ENCODE assay signal across 17 mouse cellular contexts in the genomic region with DNA sequence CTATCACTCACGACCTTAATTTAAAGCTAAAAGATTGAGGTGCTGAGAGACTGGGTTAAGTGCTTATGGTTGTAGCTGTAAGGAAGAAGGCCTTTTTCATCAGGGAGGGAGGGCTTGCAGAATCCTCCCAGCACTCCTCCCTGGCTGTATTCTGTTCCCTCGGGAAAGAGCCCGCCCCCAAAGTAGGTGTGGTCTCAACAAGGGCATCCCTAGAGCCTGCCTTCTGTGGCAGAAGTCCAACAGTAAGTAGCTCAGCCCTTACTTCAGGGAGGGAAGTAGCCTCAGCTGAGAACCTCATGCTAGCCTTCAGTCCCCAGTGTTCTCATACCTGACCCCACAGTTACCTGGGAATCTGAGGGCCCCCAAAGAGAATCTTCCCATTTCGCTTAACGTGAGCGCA. TPM values are rescaled to one million over a fixed set of nuclear protein-coding genes. Genes with fewer than 3 reads are reported as not detected.
DNase-seq lines count a peak whose midpoint lies in the region; ATAC-seq and TF ChIP-seq lines count a peak whose summit lies in the region.
"Had no signal": no experiment of that assay in that cellular context is flagged by ENCODE, and none has a peak within 500 bp of the region (broad histone marks: within the 10 kb centered on the region; RNA-seq: fewer than 3 reads in every experiment).

No protein-coding gene starts in this region.

- H3K4me1 ChIP-seq in forebrain, embryonic 14.5 days (ENCODE audit: control insufficient read depth, insufficient read depth, low read length), result peaks cover 7% of the 10 kb centered on the region
- H3K4me1 ChIP-seq in forebrain, embryonic 11.5 days (replicated peaks; ENCODE audit: control insufficient read depth, insufficient read depth, low read length), result peaks cover 10% of the 10 kb centered on the region; the same call in 1 of the 2 replicates
- H3K4me1 ChIP-seq in stomach, postnatal 0 days (replicated peaks; ENCODE audit: control insufficient read depth, insufficient read depth), result no peaks in the 10 kb centered on the region

- H3K9ac ChIP-seq in forebrain, embryonic 14.5 days (ENCODE audit: low read length), result no peak overlapping the region
- no peak overlapping the region for H3K9ac ChIP-seq in forebrain, embryonic 11.5 days (ENCODE audit: low read length)
- H3K9ac ChIP-seq in stomach, postnatal 0 days (ENCODE audit: low read length), result no peak overlapping the region
- H3K9ac ChIP-seq: forebrain, postnatal 0 days; hindbrain, embryonic 13.5 days had no signal

- H3K27me3 ChIP-seq in forebrain, embryonic 14.5 days (replicated peaks; ENCODE audit: control insufficient read depth, insufficient read depth, low read length), result no peaks in the 10 kb centered on the region
- no peaks in the 10 kb centered on the region for H3K27me3 ChIP-seq in forebrain, embryonic 11.5 days (ENCODE audit: control insufficient read depth, insufficient read depth, low read length)
- no peaks in the 10 kb centered on the region for H3K27me3 ChIP-seq in stomach, postnatal 0 days (ENCODE audit: control insufficient read depth, insufficient read depth, low read length)
- H3K27me3 ChIP-seq: hindbrain, embryonic 13.5 days had no signal

- WGBS in forebrain, embryonic 14.5 days, result 58% methylated on average over 6 of the region's 6 CpGs
- WGBS in forebrain, embryonic 11.5 days, result 61% methylated on average over 6 of the region's 6 CpGs
- 54% methylated on average over 6 of the region's 6 CpGs for WGBS in stomach, postnatal 0 days

- no peaks in the 10 kb centered on the region for H3K9me3 ChIP-seq in forebrain, embryonic 14.5 days (replicated peaks; ENCODE audit: control insufficient read depth, low read length)
- H3K9me3 ChIP-seq in forebrain, embryonic 11.5 days (ENCODE audit: control insufficient read depth, low read length), result no peaks in the 10 kb centered on the region
- H3K9me3 ChIP-seq in stomach, postnatal 0 days (ENCODE audit: control insufficient read depth, low read length), result no peaks in the 10 kb centered on the region
- H3K9me3 ChIP-seq: hindbrain, embryonic 13.5 days had no signal

- no peaks in the 10 kb centered on the region for H3K36me3 ChIP-seq in forebrain, embryonic 14.5 days (ENCODE audit: control insufficient read depth, insufficient read depth, low read length)
- no peaks in the 10 kb centered on the region for H3K36me3 ChIP-seq in forebrain, embryonic 11.5 days (ENCODE audit: control insufficient read depth, insufficient read depth, low read length)
- H3K36me3 ChIP-seq in stomach, postnatal 0 days (ENCODE audit: control insufficient read depth, insufficient read depth, low read length), result no peaks in the 10 kb centered on the region
- H3K36me3 ChIP-seq: hindbrain, embryonic 13.5 days had no signal

- H3K4me2 ChIP-seq in forebrain, embryonic 14.5 days (ENCODE audit: low read length), result no peak overlapping the region
- no peak overlapping the region for H3K4me2 ChIP-seq in forebrain, embryonic 11.5 days (ENCODE audit: low read depth, low read length, severe bottlenecking)
- H3K4me2 ChIP-seq in stomach, postnatal 0 days (replicated peaks; ENCODE audit: low read depth), result no peak overlapping the region

- ATAC-seq in forebrain, embryonic 14.5 days, result no peak
- no peak for ATAC-seq in forebrain, embryonic 11.5 days (replicated peaks; ENCODE audit: low FRiP score)
- ATAC-seq in stomach, postnatal 0 days (ENCODE audit: low FRiP score, low TSS enrichment), result peak; percentile 67; the same call in 1 of the 2 replicates
- ATAC-seq in megakaryocyte-erythroid progenitor cell, adult 5-6 weeks (replicated peaks; ENCODE audit: low FRiP score, low TSS enrichment, poor library complexity, severe bottlenecking), result no peak
- ATAC-seq: forebrain, postnatal 0 days had no signal

- no peak for TF ChIP-seq EP300 in stomach, postnatal 0 days (optimal IDR thresholded peaks at IDR 0.05)

- peak; percentile 44 for DNase-seq in forebrain, embryonic 14.5 days (ENCODE audit: low spot score)
- no peak for DNase-seq in forebrain, embryonic 11.5 days (ENCODE audit: low spot score)
- DNase-seq in lung, postnatal 10 days, result peak; percentile 35
- DNase-seq in lung, postnatal 4 days, result no peak
- DNase-seq in brain, embryonic 14.5 days (ENCODE audit: low read depth), result peak; percentile 70
- peak; percentile 61 for DNase-seq in stomach, postnatal 0 days (ENCODE audit: low spot score)
- no peak for DNase-seq in frontal cortex, postnatal 14 days (ENCODE audit: low spot score in 2 of 2)
- DNase-seq: cerebellum, postnatal 14 days; forebrain, postnatal 0 days; liver; right cerebral cortex, postnatal 25 days had no signal

- TF ChIP-seq CTCF in brain, embryonic 14.5 days (IDR thresholded peaks at IDR 0.05; ENCODE audit: borderline replicate concordance, extremely low read depth, insufficient read depth, insufficient read length), result no peak
- no peak for TF ChIP-seq CTCF in stomach, postnatal 0 days (IDR thresholded peaks at IDR 0.05; ENCODE audit: low read depth)

- no peak overlapping the region for H3K27ac ChIP-seq in forebrain, embryonic 14.5 days (ENCODE audit: low read depth, low read length)
- H3K27ac ChIP-seq in forebrain, embryonic 11.5 days (ENCODE audit: low read depth, low read length), result no peak overlapping the region
- no peak overlapping the region for H3K27ac ChIP-seq in stomach, postnatal 0 days (replicated peaks)
- H3K27ac ChIP-seq: hindbrain, embryonic 13.5 days had no signal

- H3K4me3 ChIP-seq in forebrain, embryonic 14.5 days (ENCODE audit: low read depth, low read length), result no peak overlapping the region
- no peak overlapping the region for H3K4me3 ChIP-seq in forebrain, embryonic 11.5 days (ENCODE audit: low read depth, low read length)
- no peak overlapping the region for H3K4me3 ChIP-seq in stomach, postnatal 0 days (ENCODE audit: low read depth, low read length)
- H3K4me3 ChIP-seq: hindbrain, embryonic 13.5 days had no signal

- TF ChIP-seq POLR2A in brain, embryonic 14.5 days (IDR thresholded peaks at IDR 0.05; ENCODE audit: borderline replicate concordance, extremely low read depth, insufficient read depth, insufficient read length, poor library complexity, severe bottlenecking), result no peak

RNA-seq across cellular contexts. Expression of gene Tspan17, which starts 39.3 kb away (rescaled TPM):
- 16.0 and 16.3 TPM in 2 replicates for polyA plus RNA-seq in forebrain, embryonic 14.5 days (2014; fragmentation: Nextera tagmentation; extraction: Ambion mirVana)
- 6.9 and 8.1 TPM in 2 replicates for polyA plus RNA-seq in forebrain, embryonic 11.5 days (2014; fragmentation: Nextera tagmentation; extraction: Ambion mirVana)
- polyA plus RNA-seq in brain, embryonic 14.5 days (2012; rRNA removed), result 14.4 and 23.1 TPM in 2 replicates
- polyA plus RNA-seq in stomach, postnatal 0 days (2015; fragmentation: Nextera tagmentation; extraction: Ambion mirVana), result 15.4 and 16.8 TPM in 2 replicates
- total RNA-seq in megakaryocyte-erythroid progenitor cell, adult 5-6 weeks (2014; fragmentation: Nextera tagmentation), result 1.3 TPM in 1 of 2 replicates, not detected in the other
- 4.1 TPM in 1 of 2 replicates, not detected in the other for total RNA-seq in megakaryocyte-erythroid progenitor cell, adult 5-6 weeks (2017)

RNA-seq across cellular contexts. Expression of gene Eif4e1b, which starts 44.7 kb away (rescaled TPM):
- not detected in 2 replicates for polyA plus RNA-seq in forebrain, embryonic 14.5 days (2014; fragmentation: Nextera tagmentation; extraction: Ambion mirVana)
- not detected in 2 replicates for polyA plus RNA-seq in forebrain, embryonic 11.5 days (2014; fragmentation: Nextera tagmentation; extraction: Ambion mirVana)
- polyA plus RNA-seq in brain, embryonic 14.5 days (2012; rRNA removed), result not detected in 2 replicates
- not detected in 2 replicates for polyA plus RNA-seq in stomach, postnatal 0 days (2015; fragmentation: Nextera tagmentation; extraction: Ambion mirVana)
- not detected in 2 replicates for total RNA-seq in megakaryocyte-erythroid progenitor cell, adult 5-6 weeks (2014; fragmentation: Nextera tagmentation)
- total RNA-seq in megakaryocyte-erythroid progenitor cell, adult 5-6 weeks (2017), result not detected in 2 replicates
- total RNA-seq: CH12.LX; forebrain, postnatal 0 days; megakaryocyte, adult 5-6 weeks had no signal
- polyA plus RNA-seq: forebrain, postnatal 0 days; gonadal fat pad, adult 2 months; heart, embryonic 16.5 days; hindbrain, embryonic 13.5 days had no signal

Comparison
In these comparisons a context has a peak if more than half of its experiments do, and no peak if none do; other contexts are left out.
1. DNase-seq: peak in forebrain, embryonic 14.5 days (single experiment), lung, postnatal 10 days (single experiment), brain, embryonic 14.5 days (single experiment) and stomach, postnatal 0 days (single experiment); none in forebrain, embryonic 11.5 days (single experiment), lung, postnatal 4 days (0 of 2) and frontal cortex, postnatal 14 days (0 of 2).